Mouse (Mus musculus) left cerebral cortex, postnatal 10 days (tissue): Measurements from ENCODE around the gene Sox8. TPM values are rescaled to one million over a fixed set of nuclear protein-coding genes. Genes with fewer than 3 reads are reported as not detected.

Experiments used
- DNase-seq, 2 experiments: peaks; one replicate each; pipeline ENCODE4 v3.0.0; 2021 to 2022; ENCODE audit warnings: low spot score in 2 of 2, mixed read lengths in 1 of 2; ENCODE audit errors: extremely low spot score in 1 of 2
- intact Hi-C: fragments of 180-260 bp; cut with DNase I; formaldehyde crosslinking; loops from one replicate; pipeline ENCODE4 v1.15.1; 2025
- total RNA-seq, 2 experiments: library from RNA; stranded (reverse); gene quantifications; 2 replicates each; pipeline ENCODE4 v1.2.3; 2021

Gene Sox8
- 10 to 100 TPM; 45.3 to 56.2 TPM for total RNA-seq

GRCm38 (mm10) chr17:25570648-25571452, at the start of gene Sox8:
Sox8 (minus strand) TSS chr17:25570686.
- intact Hi-C loops: loop anchor here (5.0 kb wide), 2 partner anchors 51 to 106 kb away; no protein-coding TSS in a partner anchor
- peak; percentile 87 to 94 for DNase-seq

GRCm38 (mm10) chr17:25618508-25619056, 48.1 kb upstream of the Sox8 start:
- DNase-seq: peak; percentile 70 to 80
- intact Hi-C loops: no loop called here

- intact Hi-C loops: no loop called here
- DNase-seq: no peak
Measured at GRCm38 (mm10) chr17:25614723-25615510, 44.4 kb upstream of the Sox8 start.

- no peak for DNase-seq
- intact Hi-C loops: no loop called here
Measured at GRCm38 (mm10) chr17:25613323-25613722, 42.8 kb upstream of the Sox8 start.

- intact Hi-C loops: no loop called here
- DNase-seq: no peak
Measured at GRCm38 (mm10) chr17:25612537-25612936, 42.1 kb upstream of the Sox8 start.

- DNase-seq: peak in 1 of 2 experiments; percentile 63
Measured at GRCm38 (mm10) chr17:25610151-25610550, 39.7 kb upstream of the Sox8 start.

DNA sequence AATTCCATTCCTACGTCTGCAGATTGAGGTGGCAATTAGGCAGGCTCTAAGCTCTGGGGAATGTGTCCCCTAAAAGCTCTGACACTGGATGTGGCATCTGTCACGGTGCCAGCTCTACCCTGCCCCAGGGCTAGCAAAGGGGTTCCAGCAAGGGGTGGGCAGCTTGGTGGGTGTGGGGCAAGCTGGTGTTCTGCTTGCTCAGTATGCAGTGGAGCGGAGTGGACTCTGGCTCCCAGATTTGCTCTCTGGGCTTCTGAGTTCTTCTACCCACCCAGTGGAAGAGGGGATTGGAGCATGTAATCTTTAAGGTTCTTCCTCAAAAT, 39.0 kb upstream of the Sox8 start:
- intact Hi-C loops: no loop called here
- no peak for DNase-seq

More at GRCm38 (mm10) chr17:25610151-25610550, 39.7 kb upstream of the Sox8 start:
- intact Hi-C loops: no loop called here

GRCm38 (mm10) chr17:25608821-25609505, 38.5 kb upstream of the Sox8 start:
- no peak for DNase-seq
- intact Hi-C loops: no loop called here

DNA sequence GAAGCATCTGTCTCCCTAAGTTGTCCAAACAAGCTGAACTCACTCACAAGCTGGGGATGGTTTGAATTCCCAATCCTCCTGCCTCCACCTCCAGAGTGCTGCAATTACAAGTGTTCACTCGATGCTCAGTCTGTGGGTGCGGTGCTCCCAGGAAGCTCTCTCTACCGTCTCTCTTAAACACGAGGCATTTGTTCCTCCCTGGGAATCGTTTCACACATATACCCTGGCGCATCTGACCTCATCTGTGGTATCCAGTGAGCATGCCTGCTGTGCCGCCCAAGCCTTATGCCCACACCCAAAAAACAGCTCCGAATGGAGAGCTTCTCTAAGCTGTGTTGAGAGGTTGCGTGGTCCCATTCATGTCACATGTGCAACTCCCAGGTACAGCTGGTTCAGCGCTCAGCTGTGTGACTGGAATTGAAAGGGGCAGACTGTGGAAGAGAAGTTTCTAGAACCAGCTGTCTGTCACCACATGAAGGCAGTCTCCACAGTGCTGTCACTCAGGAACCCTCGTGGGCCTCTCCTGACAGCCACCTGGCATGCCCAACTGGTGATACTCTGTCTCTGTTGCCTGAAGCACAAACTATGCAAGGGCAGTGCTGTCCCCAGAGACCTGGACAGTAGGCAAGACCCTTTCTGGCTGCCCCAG, 37.8 kb upstream of the Sox8 start:
- DNase-seq: no peak
- intact Hi-C loops: no loop called here

GRCm38 (mm10) chr17:25604234-25604633, 33.7 kb upstream of the Sox8 start:
- intact Hi-C loops: no loop called here
- no peak for DNase-seq

- DNase-seq: no peak
- intact Hi-C loops: no loop called here
Measured at GRCm38 (mm10) chr17:25602366-25602765, 31.9 kb upstream of the Sox8 start.

- intact Hi-C loops: no loop called here
- DNase-seq: no peak
Measured at GRCm38 (mm10) chr17:25597537-25597936, 27.1 kb upstream of the Sox8 start.

DNA sequence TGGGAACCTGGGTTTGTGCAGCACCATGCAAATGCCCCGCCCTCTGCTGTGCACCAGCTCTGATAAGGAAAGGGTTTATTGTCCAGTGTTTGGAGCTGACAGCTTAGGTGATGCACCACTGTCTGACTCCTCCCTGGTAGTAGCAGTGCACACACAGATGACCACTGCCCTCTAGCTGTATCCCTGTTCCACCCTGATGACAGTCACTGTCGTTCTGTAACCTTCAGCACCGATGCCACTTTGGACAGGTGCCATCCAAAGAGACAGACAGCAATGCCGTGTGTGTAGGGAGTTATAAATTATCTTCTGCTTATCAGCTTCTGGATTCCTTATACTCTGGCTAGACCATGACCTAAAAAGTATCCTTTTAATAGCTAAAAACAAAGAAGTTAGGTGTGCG, 25.0 kb upstream of the Sox8 start:
- intact Hi-C loops: no loop called here
- DNase-seq: no peak

- intact Hi-C loops: no loop called here
- DNase-seq: no peak
Measured at GRCm38 (mm10) chr17:25593411-25594261, 23.1 kb upstream of the Sox8 start.

DNA sequence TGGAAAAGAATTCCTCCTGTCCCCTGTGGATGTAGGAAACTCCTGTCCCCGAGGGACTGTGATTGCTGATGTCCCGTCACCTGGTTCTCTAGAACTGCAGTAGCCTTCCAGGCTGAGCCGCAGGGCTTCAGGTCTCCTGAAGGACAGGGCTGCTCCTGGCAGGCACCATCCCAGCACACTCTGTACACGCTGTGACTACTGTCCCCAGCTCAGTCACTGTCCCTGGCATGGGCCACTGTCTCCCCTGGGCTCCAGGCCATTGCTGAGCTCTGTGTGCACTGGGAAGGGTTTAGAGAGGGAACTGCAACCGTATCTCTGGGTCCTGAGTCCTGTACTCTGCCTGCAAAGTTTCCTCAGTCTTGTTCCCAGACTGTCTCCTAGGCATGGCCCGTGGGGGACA, 21.9 kb upstream of the Sox8 start:
- intact Hi-C loops: no loop called here
- DNase-seq: no peak

DNA sequence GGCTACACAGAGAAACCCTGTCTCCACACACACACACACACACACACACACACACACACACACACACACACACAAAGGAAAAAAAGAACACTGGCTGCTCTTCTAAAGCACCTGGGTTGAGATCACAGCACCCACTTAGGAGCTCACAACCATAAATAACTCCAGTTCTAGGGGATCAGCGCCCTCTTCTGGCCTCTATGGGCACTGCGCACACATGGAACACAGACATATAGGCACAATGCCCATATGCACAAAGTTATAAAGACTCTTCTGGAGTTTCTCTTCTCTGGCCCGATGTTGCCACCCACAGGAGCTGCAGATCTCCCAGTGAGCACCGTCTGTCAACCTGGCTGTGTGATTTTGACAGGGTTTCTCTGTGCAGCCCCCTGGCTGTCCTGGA, 20.5 kb upstream of the Sox8 start:
- intact Hi-C loops: no loop called here
- DNase-seq: no peak

- intact Hi-C loops: no loop called here
- no peak for DNase-seq
Measured at GRCm38 (mm10) chr17:25590068-25590467, 19.6 kb upstream of the Sox8 start.

DNA sequence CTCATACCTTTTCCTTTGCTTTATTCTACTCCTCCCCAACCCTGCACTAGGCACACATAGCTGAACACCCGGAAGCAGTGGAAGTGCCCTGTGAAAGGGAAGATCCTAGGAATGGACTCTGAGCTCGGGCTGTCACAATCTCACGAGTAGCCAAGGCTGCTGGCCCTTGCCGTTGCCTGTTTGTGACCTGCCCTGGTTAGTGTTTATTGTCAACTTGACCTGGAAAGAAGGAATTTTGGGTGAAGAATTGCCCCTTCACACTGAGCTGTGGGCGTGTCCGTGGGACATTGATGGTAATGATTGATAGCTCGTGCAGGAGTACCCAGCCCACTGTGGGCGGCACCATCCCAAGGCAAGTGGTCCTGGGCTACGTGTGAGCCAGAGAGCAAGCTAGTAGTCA, 14.2 kb upstream of the Sox8 start:
- intact Hi-C loops: no loop called here
- no peak for DNase-seq
